Mouse (Mus musculus) natural killer cell, adult 2 months (primary cell): ENCODE results near the gene Cryzl2.

Experiments used
- DNase-seq, 2 experiments: peaks; one replicate each; pipeline ENCODE4 v3.0.0; 2022; ENCODE audit warnings: low spot score in 2 of 2

Gene Cryzl2

GRCm38 (mm10) chr1:157526625-157527024, 68.2 kb downstream of the Cryzl2 start:
- DNase-seq = no peak

DNA sequence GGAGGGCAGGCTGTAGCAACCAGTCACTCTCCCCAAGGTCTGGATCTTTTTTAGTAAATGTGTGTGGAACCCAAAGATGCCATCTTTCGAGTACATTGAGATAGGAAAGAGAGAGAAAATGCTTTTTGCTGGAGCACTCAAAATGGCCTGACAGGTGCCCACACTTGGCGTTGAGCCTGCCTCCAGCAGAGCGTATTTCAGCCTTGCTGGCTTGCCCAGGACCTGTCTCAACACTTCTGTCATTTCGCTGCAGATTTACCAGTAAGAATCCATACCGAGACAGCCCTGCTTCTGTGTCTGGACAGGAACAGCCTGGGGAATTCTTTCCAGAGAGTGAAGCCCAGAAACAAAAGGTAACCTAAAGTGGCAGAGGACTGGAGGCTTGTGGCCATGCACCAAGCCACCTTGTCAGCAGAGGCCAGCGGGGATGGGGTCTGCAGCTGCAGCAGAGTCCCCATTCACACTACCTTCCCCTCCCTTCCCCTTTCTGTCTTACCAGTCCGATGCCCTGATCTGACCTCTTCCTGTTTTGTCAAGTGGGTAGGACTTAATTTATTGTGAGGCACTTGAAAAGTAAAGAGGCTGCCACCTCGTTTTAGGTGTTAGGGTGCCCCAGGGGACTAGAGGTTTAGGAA, 74.6 kb downstream of the Cryzl2 start:
- DNase-seq = no peak

GRCm38 (mm10) chr1:157535571-157535970, 77.2 kb downstream of the Cryzl2 start:
- no peak for DNase-seq

DNA sequence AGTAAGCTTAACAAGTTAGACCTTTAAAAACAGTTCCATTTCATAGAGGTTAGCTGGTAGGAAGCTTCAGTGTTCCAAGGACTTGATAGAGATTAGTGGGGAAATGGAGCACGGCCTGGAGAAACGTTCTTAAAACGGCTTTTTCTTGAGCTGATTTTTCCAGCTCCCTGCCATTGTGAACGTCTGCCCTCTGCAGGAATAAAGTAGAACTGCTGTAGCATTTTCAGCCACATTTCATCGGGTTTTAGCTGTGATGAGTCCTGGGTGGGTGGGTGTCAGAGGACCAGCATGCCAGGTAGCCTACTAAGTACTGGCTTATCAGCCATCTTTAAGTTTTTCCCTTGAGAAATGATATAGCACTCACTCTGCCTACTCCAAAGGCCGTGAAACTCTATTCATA, 78.1 kb downstream of the Cryzl2 start:
- DNase-seq = no peak

- DNase-seq = no peak
Observed at GRCm38 (mm10) chr1:157537636-157538035, 79.3 kb downstream of the Cryzl2 start.
